Mouse (Mus musculus) layer of hippocampus, adult 2 months (tissue): Measurements from ENCODE around the gene Bphl. TPM values are rescaled to one million over a fixed set of nuclear protein-coding genes. Genes with fewer than 3 reads are reported as not detected.
"Not testable (repeated sequence)": the region's sequence is repeated elsewhere in the genome, so short reads cannot be mapped to it uniquely, and the experiment has no call there.

Experiments
- DNase-seq, 2 experiments: peaks; one replicate each; pipeline ENCODE4 v3.0.0; 2022; ENCODE audit warnings: low spot score in 2 of 2
- H3K27ac ChIP-seq: fragments of 200-600 bp; 2 replicates; pipeline ENCODE4 v1.8.1; 2022
- H3K4me3 ChIP-seq: fragments of 200-600 bp; 2 replicates; pipeline ENCODE4 v1.8.1; 2022; ENCODE audit warnings: mild to moderate bottlenecking
- CTCF ChIP-seq: fragments of 200-600 bp; conservative IDR thresholded peaks from 2 replicates; pipeline ENCODE4 v1.8.1; 2022; ENCODE audit warnings: antibody characterized with exemption, mild to moderate bottlenecking, moderate library complexity
- total RNA-seq, 2 experiments: library from RNA; stranded (reverse); gene quantifications; 2 replicates each; pipeline ENCODE4 v1.2.3; 2021

Gene Bphl
- total RNA-seq, 2 experiments from 2014 or later, result 50.8 to 51.9 TPM

DNA sequence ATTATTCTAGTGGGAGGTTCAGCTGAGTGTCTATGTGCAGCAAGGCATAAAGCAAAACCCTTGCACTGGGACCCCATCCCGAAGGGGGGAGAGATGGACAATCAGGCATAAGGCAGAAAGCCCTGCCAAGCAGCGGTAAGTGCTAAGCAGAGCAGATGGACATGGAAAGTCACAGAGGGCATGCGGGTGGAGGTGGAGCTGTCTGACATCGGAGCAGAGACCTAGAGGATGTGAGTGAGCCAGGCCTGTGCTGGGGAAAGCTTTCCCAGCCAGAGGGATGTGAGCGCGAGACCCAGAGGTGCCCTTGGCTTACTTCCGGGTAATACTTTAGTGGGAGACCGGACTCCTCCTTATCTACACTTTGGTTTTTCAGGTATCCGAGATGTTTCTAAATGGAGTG lies 22.7 kb downstream of the Bphl start:
- no peak for DNase-seq
- no peak overlapping the region for H3K27ac ChIP-seq
- no peak overlapping the region for H3K4me3 ChIP-seq
- TF ChIP-seq CTCF, result no peak

DNA sequence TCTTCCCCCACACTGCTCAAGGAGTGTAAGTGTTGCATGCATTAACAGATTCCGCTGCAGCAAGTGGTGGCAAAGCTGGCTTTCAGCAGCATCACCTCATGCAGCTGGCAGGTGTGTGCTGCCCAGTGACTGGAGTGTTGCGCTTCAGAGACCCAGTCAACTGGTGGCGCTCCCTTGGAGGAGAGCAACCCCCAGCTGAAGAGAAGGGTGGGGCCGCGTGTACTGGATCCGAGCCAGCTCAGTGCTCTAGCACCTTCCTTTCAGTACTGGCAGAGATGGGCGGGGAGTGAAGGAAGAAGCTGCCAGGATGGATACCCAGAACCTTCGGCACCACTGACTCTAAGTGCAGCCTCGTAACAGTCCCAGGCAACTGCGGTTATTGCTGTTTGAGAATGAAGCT lies 25.1 kb downstream of the Bphl start:
- H3K4me3 ChIP-seq, result no peak overlapping the region
- TF ChIP-seq CTCF, result no peak
- DNase-seq, result no peak
- no peak overlapping the region for H3K27ac ChIP-seq

GRCm38 (mm10) chr13:34066351-34066750 lies 29.0 kb downstream of the Bphl start:
- peak; percentile 48 for TF ChIP-seq CTCF
- peak overlapping the region; percentile 72 for H3K27ac ChIP-seq
- peak; percentile 57 to 69 for DNase-seq

GRCm38 (mm10) chr13:34070296-34070695 lies 32.9 kb downstream of the Bphl start:
- Histone ChIP-seq H3K4me3 (no peak overlapping the region), H3K27ac (no peak overlapping the region)
- no peak for TF ChIP-seq CTCF
- no peak for DNase-seq

More at GRCm38 (mm10) chr13:34066351-34066750, 29.0 kb downstream of the Bphl start:
- H3K4me3 ChIP-seq, result no peak overlapping the region

DNA sequence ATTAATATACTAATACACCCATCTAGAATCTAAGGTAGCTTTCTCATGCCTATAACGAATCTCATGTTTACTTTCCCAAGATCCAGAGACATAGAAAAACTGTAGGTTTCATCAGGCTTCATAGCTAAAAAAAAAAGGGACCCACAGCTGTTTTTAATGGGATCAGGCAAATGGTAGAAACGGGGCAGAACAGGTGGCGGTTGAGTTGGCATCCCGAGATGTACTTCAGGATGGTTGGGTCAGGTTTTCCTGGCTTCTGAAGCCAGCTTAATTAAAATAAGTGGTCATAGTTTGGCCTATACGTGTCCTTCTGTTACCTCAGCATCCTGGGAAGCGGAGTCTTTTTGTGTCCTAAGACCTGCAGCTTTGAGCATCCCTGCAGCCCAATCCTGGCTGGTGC lies 34.4 kb downstream of the Bphl start:
- no peak for DNase-seq
- no peak overlapping the region for H3K4me3 ChIP-seq
- peak overlapping the region; percentile 57; the same call in 1 of the 2 replicates for H3K27ac ChIP-seq
- no peak for TF ChIP-seq CTCF

DNA sequence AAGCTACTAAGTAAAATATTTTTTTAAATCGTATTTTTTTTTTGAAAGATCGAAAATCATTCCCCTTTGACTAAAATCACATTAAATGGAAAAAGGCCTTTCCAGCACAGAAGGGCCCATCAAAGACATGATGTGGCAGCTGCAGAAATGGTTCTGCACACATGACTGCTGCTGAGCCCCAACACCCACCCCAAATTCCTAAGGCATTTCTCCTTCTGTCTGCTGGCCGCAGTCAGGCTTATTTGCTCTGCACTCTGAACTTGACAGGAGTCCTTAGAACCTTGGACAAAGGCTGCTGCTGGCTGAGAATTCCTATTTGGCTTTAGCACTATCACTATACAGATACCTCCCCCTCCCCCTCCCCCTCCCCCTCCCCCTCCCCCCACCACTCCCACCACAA lies 35.5 kb downstream of the Bphl start:
- H3K27ac ChIP-seq, result no peak overlapping the region
- no peak overlapping the region for H3K4me3 ChIP-seq
- no peak for TF ChIP-seq CTCF
- no peak for DNase-seq

DNA sequence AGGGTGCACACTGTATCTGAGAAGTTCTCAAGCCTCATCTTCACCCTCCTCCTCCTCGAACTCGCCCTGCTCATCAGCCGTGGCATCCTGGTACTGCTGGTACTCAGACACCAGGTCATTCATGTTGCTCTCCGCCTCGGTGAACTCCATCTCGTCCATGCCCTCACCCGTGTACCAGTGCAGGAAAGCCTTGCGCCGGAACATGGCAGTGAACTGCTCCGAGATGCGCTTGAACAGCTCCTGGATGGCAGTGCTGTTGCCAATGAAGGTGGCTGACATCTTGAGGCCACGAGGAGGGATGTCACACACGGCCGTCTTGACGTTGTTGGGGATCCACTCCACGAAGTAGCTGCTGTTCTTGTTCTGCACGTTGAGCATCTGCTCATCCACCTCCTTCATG lies 37.0 kb downstream of the Bphl start:
- H3K27ac ChIP-seq, DNase-seq: not testable (repeated sequence)
- H3K4me3 ChIP-seq, result peak overlapping the region; percentile 23; the same call in 1 of the 2 replicates

DNA sequence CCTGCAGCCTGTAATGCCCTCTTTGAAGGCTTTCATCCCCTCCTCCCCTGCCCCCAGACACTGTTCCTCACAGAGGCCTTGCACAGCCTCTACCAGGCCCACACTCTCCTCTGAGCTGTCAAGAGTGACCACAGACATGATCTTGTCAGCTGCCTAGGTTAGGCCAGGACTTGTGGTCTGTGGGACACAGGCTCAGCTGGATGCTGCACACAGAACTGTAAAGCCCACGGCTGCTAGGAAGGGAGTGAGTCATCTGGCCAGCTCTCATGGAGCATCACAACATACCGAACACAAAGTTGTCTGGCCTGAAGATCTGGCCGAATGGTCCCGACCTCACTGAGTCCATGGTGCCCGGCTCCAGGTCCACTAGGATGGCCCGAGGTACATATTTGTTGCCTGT lies 38.5 kb downstream of the Bphl start:
- Histone ChIP-seq H3K27ac (peak overlapping the region; percentile 93; the same call in 1 of the 2 replicates), H3K4me3 (peak overlapping the region; percentile 89)
- not testable (repeated sequence) for DNase-seq

- peak in 1 of 2 experiments; percentile 62 for DNase-seq
- TF ChIP-seq CTCF, result no peak
- H3K4me3 ChIP-seq, result peak overlapping the region; percentile 89
- peak overlapping the region; percentile 93 for H3K27ac ChIP-seq
Measured at GRCm38 (mm10) chr13:34076561-34077491, 39.4 kb downstream of the Bphl start.

- peak; percentile 92 to 96 for DNase-seq
- peak within 1 kb of the TSS; percentile 89 for H3K4me3 ChIP-seq
- peak; percentile 79 for TF ChIP-seq CTCF
- H3K27ac ChIP-seq, result peak within 1 kb of the TSS; percentile 93
Measured at GRCm38 (mm10) chr13:34077492-34078271, 40.3 kb downstream of the Bphl start, which contains the start of gene Tubb2a. Tubb2a (minus strand) TSS chr13:34078007.

GRCm38 (mm10) chr13:34078500-34079280 lies 41.3 kb downstream of the Bphl start:
- H3K27ac ChIP-seq, result peak overlapping the region; percentile 93
- DNase-seq, result no peak
- TF ChIP-seq CTCF, result no peak
- peak overlapping the region; percentile 89 for H3K4me3 ChIP-seq

GRCm38 (mm10) chr13:34079801-34080200 lies 42.4 kb downstream of the Bphl start:
- no peak overlapping the region for H3K27ac ChIP-seq
- H3K4me3 ChIP-seq, result no peak overlapping the region
- no peak for DNase-seq
- TF ChIP-seq CTCF, result no peak
